Mouse (Mus musculus) stomach, postnatal 0 days (tissue): ENCODE data around the gene Ptprt. TPM values are rescaled to one million over a fixed set of nuclear protein-coding genes. Genes with fewer than 3 reads are reported as not detected.

Source experiments
- ATAC-seq: fragments of 200-750 bp; cut with Nextera tagmentation; 2 replicates; pipeline ENCODE4 v1.8.0; 2017; ENCODE audit not compliant: low FRiP score, low TSS enrichment
- DNase-seq: peaks from one replicate; pipeline ENCODE4 v3.0.0-alpha.2; 2016; ENCODE audit warnings: low spot score
- H3K27ac ChIP-seq: fragments of 300-500 bp; sonication (generic); replicated peaks from 2 replicates; pipeline ENCODE4 v1.5.1; 2014; ENCODE audit warnings: mild to moderate bottlenecking, control low read depth
- H3K27me3 ChIP-seq: fragments of 300-500 bp; sonication (generic); 2 replicates; pipeline ENCODE4 v1.6.1; 2014; ENCODE audit warnings: low read length; ENCODE audit not compliant: control insufficient read depth, insufficient read depth
- H3K36me3 ChIP-seq: fragments of 300-500 bp; sonication (generic); 2 replicates; pipeline ENCODE4 v1.6.1; 2014; ENCODE audit warnings: low read length, mixed read lengths; ENCODE audit not compliant: control insufficient read depth, insufficient read depth
- H3K4me1 ChIP-seq: fragments of 300-500 bp; sonication (generic); replicated peaks from 2 replicates; pipeline ENCODE4 v1.6.1; 2014; ENCODE audit warnings: antibody characterized with exemption; ENCODE audit not compliant: control insufficient read depth, insufficient read depth
- H3K4me2 ChIP-seq: fragments of 300-500 bp; sonication (generic); replicated peaks from 2 replicates; pipeline ENCODE4 v1.6.1; 2014; ENCODE audit warnings: low read depth, mild to moderate bottlenecking, control low read depth, moderate library complexity
- H3K4me3 ChIP-seq: fragments of 300-500 bp; sonication (generic); 2 replicates; pipeline ENCODE4 v1.5.1; 2014; ENCODE audit warnings: low read depth, low read length, control low read depth
- H3K9ac ChIP-seq: fragments of 300-500 bp; sonication (generic); 2 replicates; pipeline ENCODE4 v1.6.1; 2014; ENCODE audit warnings: mild to moderate bottlenecking, low read length, control low read depth, mixed read lengths
- H3K9me3 ChIP-seq: fragments of 300-500 bp; sonication (generic); 2 replicates; pipeline ENCODE4 v1.6.1; 2016; ENCODE audit warnings: low read length; ENCODE audit not compliant: control insufficient read depth
- CTCF ChIP-seq: IDR thresholded peaks from 2 replicates; pipeline ENCODE4 v1.5.1; 2016; ENCODE audit warnings: antibody characterized with exemption, low read depth, mild to moderate bottlenecking, moderate library complexity
- EP300 ChIP-seq: optimal IDR thresholded peaks from 2 replicates; pipeline ENCODE3; 2016; ENCODE audit warnings: antibody characterized with exemption
- WGBS: fragments of 180-500 bp; shearing (Covaris S2); extraction: QIAGEN DNeasy Blood & Tissue Kit; methylation state at CpG from one replicate; pipeline ENCODE4 v1.1.7; 2014; 5-methylcytosine and 5-hydroxymethylcytosine counted together
- polyA plus RNA-seq: library from polyadenylated mRNA; unstranded; fragments of >200 nt; fragmentation: Nextera tagmentation; extraction: Ambion mirVana; gene quantifications from 2 replicates; pipeline ENCODE4 v1.2.1, GENCODE M21; 2015

The Ptprt gene
- polyA plus RNA-seq, 1 experiment from 2014 or later, result 0.89 TPM

DNA sequence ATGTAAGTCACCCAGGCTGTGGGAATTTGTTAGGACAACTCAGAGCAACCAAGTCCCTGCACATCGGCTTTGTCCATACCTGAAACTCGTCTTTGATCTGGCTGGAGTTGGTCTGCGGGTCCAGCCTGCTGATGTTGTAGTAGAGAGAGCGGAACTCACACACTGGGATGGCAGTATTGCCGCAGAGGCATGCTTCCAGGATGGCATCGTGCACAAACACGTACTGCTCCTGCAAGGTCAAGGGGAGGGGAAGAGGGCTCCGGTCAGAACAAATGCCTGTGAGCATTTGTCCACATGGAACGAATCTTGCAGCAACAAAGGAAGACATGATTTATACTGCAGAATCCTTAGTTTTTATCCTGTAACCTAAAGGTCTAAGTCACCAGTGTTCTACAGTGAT, 1107.3 kb downstream of the Ptprt start:
- H3K4me3 ChIP-seq, result no peak overlapping the region
- no peaks in the 10 kb centered on the region for H3K4me1 ChIP-seq
- no peaks in the 10 kb centered on the region for H3K27me3 ChIP-seq
- no peak overlapping the region for H3K4me2 ChIP-seq
- no peak for DNase-seq
- no peak overlapping the region for H3K27ac ChIP-seq
- H3K36me3 ChIP-seq, result no peaks in the 10 kb centered on the region
- 67% methylated on average over 9 of the region's 9 CpGs for WGBS
- no peak overlapping the region for H3K9ac ChIP-seq
- no peak for TF ChIP-seq CTCF
- no peak for TF ChIP-seq EP300
- H3K9me3 ChIP-seq, result no peaks in the 10 kb centered on the region
- no peak for ATAC-seq

DNA sequence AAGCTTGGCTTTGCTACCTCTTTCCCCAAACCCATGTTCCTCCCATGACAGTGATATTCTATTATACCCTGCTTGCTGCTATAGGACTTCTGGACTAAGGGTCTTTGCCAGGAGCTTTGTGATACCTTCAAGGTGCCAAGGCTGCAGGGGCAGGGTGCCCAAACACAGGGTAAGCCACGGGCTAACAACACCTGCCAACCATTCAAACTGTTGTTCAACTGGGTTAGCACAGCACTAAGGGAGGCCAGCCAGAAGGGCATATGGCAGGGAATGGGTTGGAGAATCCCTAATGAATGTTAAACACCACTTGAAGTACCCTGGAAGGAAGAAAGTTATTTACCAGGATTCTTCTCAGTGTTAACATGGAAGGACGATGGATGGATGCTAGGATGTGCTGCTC, 1108.9 kb downstream of the Ptprt start:
- TF ChIP-seq CTCF (no peak), EP300 (no peak)
- DNase-seq, result no peak
- H3K9ac ChIP-seq, result no peak overlapping the region
- H3K4me3 ChIP-seq, result no peak overlapping the region
- no peak overlapping the region for H3K4me2 ChIP-seq
- no peaks in the 10 kb centered on the region for H3K4me1 ChIP-seq
- H3K9me3 ChIP-seq, result no peaks in the 10 kb centered on the region
- WGBS, result 80% methylated on average over 2 of the region's 2 CpGs
- no peaks in the 10 kb centered on the region for H3K36me3 ChIP-seq
- no peaks in the 10 kb centered on the region for H3K27me3 ChIP-seq
- no peak for ATAC-seq
- H3K27ac ChIP-seq, result no peak overlapping the region

DNA sequence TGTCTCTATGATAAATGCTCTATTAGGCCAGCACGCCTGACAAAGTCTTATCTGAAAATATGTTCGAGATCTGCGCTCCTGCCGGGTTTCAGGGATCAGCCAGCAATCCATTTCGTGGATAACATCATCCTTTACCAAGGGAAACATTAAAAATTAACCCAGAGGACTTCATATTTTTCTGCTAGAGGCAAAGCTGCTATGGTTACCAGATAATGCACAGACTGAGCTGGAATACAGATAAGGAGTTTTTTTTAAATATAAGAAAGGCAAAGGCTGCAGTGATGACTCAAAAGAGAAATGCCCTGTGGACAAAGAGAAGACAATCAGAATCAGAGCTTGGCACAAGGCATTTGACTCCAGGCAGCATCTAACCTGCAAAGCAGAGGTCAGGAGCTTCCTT, 1111.4 kb downstream of the Ptprt start:
- H3K36me3 ChIP-seq, result no peaks in the 10 kb centered on the region
- H3K27ac ChIP-seq, result no peak overlapping the region
- H3K9me3 ChIP-seq, result no peaks in the 10 kb centered on the region
- H3K9ac ChIP-seq, result no peak overlapping the region
- H3K4me2 ChIP-seq, result no peak overlapping the region
- no peaks in the 10 kb centered on the region for H3K27me3 ChIP-seq
- H3K4me1 ChIP-seq, result no peaks in the 10 kb centered on the region
- ATAC-seq, result peak; percentile 35; the same call in 1 of the 2 replicates
- no peak for TF ChIP-seq EP300
- TF ChIP-seq CTCF, result no peak
- 29% methylated on average over 5 of the region's 5 CpGs for WGBS
- no peak for DNase-seq
- H3K4me3 ChIP-seq, result no peak overlapping the region

DNA sequence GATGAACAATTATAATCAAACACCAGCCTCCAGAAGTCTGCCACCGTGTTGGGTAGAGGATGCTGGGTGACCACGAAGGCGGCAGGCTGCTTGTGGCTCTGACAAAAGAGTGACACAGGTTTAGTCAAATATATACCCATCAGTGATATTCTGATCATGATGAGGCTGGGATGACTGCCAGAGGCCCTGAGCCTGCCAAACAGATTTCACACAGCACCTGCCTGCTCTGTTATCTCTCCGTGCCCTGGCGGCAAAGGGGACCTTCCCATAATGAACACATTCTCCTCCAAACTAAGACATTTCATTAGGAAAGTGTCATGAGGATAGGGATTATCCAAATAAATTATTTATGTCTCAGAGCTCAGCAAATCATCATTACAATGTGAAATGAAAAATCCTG, 1113.6 kb downstream of the Ptprt start:
- no peak for DNase-seq
- no peak overlapping the region for H3K27ac ChIP-seq
- H3K4me2 ChIP-seq, result no peak overlapping the region
- no peaks in the 10 kb centered on the region for H3K9me3 ChIP-seq
- H3K9ac ChIP-seq, result no peak overlapping the region
- 88% methylated on average over 5 of the region's 5 CpGs for WGBS
- H3K27me3 ChIP-seq, result no peaks in the 10 kb centered on the region
- no peaks in the 10 kb centered on the region for H3K4me1 ChIP-seq
- H3K36me3 ChIP-seq, result no peaks in the 10 kb centered on the region
- no peak for ATAC-seq
- TF ChIP-seq EP300 (no peak), CTCF (no peak)
- no peak overlapping the region for H3K4me3 ChIP-seq

DNA sequence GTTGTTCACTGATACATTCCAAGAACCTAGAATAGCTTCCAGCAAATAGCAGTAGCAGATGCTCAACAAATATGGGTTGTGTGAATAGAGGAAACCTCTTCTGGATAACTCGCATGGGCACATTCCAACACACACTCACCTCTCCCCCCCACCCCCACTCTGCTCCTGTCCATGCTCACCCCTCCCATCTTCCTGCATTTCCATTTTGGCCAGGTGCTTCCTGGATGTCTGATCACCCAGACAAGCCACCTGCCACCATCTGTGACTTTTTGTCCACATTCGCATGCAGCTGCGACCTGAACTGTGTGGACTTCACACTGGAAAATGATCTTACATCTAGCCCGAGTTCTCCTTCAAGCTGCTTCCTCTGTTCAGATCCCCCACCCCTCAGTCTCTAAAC, 1115.5 kb downstream of the Ptprt start:
- Histone ChIP-seq H3K4me1 (no peaks in the 10 kb centered on the region), H3K36me3 (no peaks in the 10 kb centered on the region), H3K27me3 (no peaks in the 10 kb centered on the region), H3K9ac (no peak overlapping the region), H3K4me2 (no peak overlapping the region), H3K27ac (no peak overlapping the region), H3K9me3 (no peaks in the 10 kb centered on the region), H3K4me3 (no peak overlapping the region)
- ATAC-seq (no peak), DNase-seq (no peak)
- TF ChIP-seq EP300, result no peak
- WGBS, result 56% methylated on average over 4 of the region's 4 CpGs

DNA sequence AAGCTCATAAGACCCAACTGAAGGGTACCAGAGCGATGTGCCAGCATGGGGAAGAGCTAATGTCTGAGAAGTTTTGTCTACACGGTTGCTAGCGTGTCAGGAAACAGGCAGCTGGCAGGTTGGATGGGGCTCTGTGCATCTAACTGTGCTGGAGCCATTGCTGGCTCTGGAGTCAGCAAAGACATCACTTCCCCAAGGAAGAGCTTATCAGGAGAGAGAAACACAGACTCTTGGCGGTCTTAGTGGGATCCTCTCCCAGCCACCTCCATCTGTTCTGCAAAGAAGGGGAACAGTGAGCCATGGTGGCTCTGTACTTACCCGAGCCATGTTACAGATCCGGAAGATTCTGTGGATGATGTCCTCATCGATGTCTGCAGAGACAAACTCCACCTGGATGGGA, 1126.8 kb downstream of the Ptprt start:
- H3K9me3 ChIP-seq, result no peaks in the 10 kb centered on the region
- 85% methylated on average over 7 of the region's 7 CpGs for WGBS
- TF ChIP-seq EP300 (no peak), CTCF (no peak)
- no peak overlapping the region for H3K9ac ChIP-seq
- H3K4me2 ChIP-seq, result no peak overlapping the region
- H3K36me3 ChIP-seq, result no peaks in the 10 kb centered on the region
- H3K4me1 ChIP-seq, result no peaks in the 10 kb centered on the region
- H3K27ac ChIP-seq, result no peak overlapping the region
- H3K27me3 ChIP-seq, result no peaks in the 10 kb centered on the region
- DNase-seq (no peak), ATAC-seq (no peak)
- no peak overlapping the region for H3K4me3 ChIP-seq

DNA sequence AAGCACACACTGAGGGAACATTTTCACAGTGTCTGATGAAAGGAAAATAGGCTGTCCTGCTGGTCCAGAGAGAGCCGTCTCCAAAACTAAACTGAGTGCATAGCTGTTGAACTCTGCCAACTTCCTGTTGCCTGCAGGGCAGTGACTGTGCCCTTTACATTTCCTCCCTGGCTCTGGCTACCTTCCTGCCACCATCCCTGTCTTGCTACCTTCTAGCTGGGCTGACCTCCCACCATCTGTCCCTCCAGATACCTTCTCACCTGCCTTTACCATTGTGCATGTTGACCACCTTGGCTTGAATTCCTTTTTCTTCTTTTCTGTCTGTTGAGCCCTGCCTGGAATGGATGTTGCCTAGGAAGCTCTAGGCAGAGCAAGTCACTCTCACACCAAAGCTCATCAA, 1133.8 kb downstream of the Ptprt start:
- H3K9ac ChIP-seq, result no peak overlapping the region
- no peaks in the 10 kb centered on the region for H3K36me3 ChIP-seq
- no peaks in the 10 kb centered on the region for H3K9me3 ChIP-seq
- H3K4me2 ChIP-seq, result no peak overlapping the region
- TF ChIP-seq CTCF, result no peak
- no peak for TF ChIP-seq EP300
- no peak overlapping the region for H3K27ac ChIP-seq
- no peaks in the 10 kb centered on the region for H3K27me3 ChIP-seq
- DNase-seq (no peak), ATAC-seq (no peak)
- no peak overlapping the region for H3K4me3 ChIP-seq
- no peaks in the 10 kb centered on the region for H3K4me1 ChIP-seq
- WGBS, result 47% methylated on average over 1 of the region's 1 CpGs
